Mouse (Mus musculus) layer of hippocampus, postnatal 14 days (tissue): ENCODE measurements at regions not wholly inside any gene's neighbourhood (a gene's known extent, or its start where the extent isn't known, plus 50 kb on each side); places are given as distances from the start of the nearest gene placed in this dataset.
"Not testable (repeated sequence)": the region's sequence is repeated elsewhere in the genome, so short reads cannot be mapped to it uniquely, and the experiment has no call there.

Experiments used
- DNase-seq, 2 experiments: peaks; one replicate each; pipeline ENCODE4 v3.0.0; 2021 to 2022; ENCODE audit warnings: low spot score in 2 of 2, mixed read lengths in 1 of 2

- DNase-seq, result no peak
Observed at GRCm38 (mm10) chr16:50533881-50534280, 57.1 kb downstream of the Ccdc54 start.

GRCm38 (mm10) chr16:50529511-50530416, 61.2 kb downstream of the Ccdc54 start:
- peak; percentile 85 to 88 for DNase-seq

- DNase-seq, result peak; percentile 57 to 68
Observed at GRCm38 (mm10) chr16:50528677-50529510, 62.1 kb downstream of the Ccdc54 start.

- no peak for DNase-seq
Observed at GRCm38 (mm10) chr16:50528355-50528676, 62.6 kb downstream of the Ccdc54 start.

- not testable (repeated sequence) for DNase-seq
Observed at GRCm38 (mm10) chr16:50526930-50527329, 64.0 kb downstream of the Ccdc54 start.

- no peak for DNase-seq
Observed at GRCm38 (mm10) chr16:50525934-50526366, 65.0 kb downstream of the Ccdc54 start.

GRCm38 (mm10) chr16:50525504-50525903, 65.5 kb downstream of the Ccdc54 start:
- DNase-seq, result no peak

GRCm38 (mm10) chr16:50519610-50520009, 71.3 kb downstream of the Ccdc54 start:
- DNase-seq, result no peak

- DNase-seq, result no peak
Observed at GRCm38 (mm10) chr16:50516579-50516978, 74.4 kb downstream of the Ccdc54 start.

GRCm38 (mm10) chr16:50515039-50515438, 75.9 kb downstream of the Ccdc54 start:
- no peak for DNase-seq

GRCm38 (mm10) chr16:50512080-50512479, 78.9 kb downstream of the Ccdc54 start:
- no peak for DNase-seq

- DNase-seq, result no peak
Observed at GRCm38 (mm10) chr16:50509529-50509895, 77.3 kb upstream of the Bbx start.

GRCm38 (mm10) chr16:50508673-50509528, 76.7 kb upstream of the Bbx start:
- DNase-seq, result no peak

GRCm38 (mm10) chr16:50504619-50505018, 72.4 kb upstream of the Bbx start:
- DNase-seq, result no peak

GRCm38 (mm10) chr16:50498909-50499308, 66.7 kb upstream of the Bbx start:
- no peak for DNase-seq

- no peak for DNase-seq
Observed at GRCm38 (mm10) chr16:50493662-50494061, 61.5 kb upstream of the Bbx start.

GRCm38 (mm10) chr16:50489244-50489643, 57.1 kb upstream of the Bbx start:
- DNase-seq, result no peak

- DNase-seq, result no peak
Observed at GRCm38 (mm10) chr16:50482360-50482786, 50.2 kb upstream of the Bbx start.
